Mouse (Mus musculus) left cerebral cortex, adult 2 months (tissue): Measurements from ENCODE around the gene Huwe1. TPM values are rescaled to one million over a fixed set of nuclear protein-coding genes. Genes with fewer than 3 reads are reported as not detected.

Experiments
- DNase-seq, 2 experiments: peaks; one replicate each; pipeline ENCODE4 v3.0.0; 2021 to 2022; ENCODE audit warnings: low spot score in 2 of 2, mixed read lengths in 1 of 2; ENCODE audit errors: extremely low spot score in 1 of 2
- H3K27ac ChIP-seq: fragments of 200-600 bp; 2 replicates; pipeline ENCODE4 v1.8.1; 2022
- H3K4me3 ChIP-seq: fragments of 200-600 bp; 2 replicates; pipeline ENCODE4 v1.8.1; 2022
- CTCF ChIP-seq: fragments of 200-600 bp; IDR thresholded peaks from 2 replicates; pipeline ENCODE4 v1.8.1; 2022; ENCODE audit warnings: antibody characterized with exemption, mild to moderate bottlenecking, moderate library complexity
- intact Hi-C: fragments of 180-260 bp; cut with DNase I; formaldehyde crosslinking; loops from one replicate; pipeline ENCODE4 v1.15.1; 2025
- microRNA-seq, 2 experiments: library from miRNA; unstranded; fragments of <30 nt; microRNA quantifications; one replicate each; pipeline ENCODE4 v1.2.0; 2021
- total RNA-seq, 2 experiments: library from RNA; stranded (reverse); gene quantifications; 2 replicates each; pipeline ENCODE4 v1.2.3; 2021

The Huwe1 gene
- total RNA-seq, 2 experiments from 2014 or later, result 278 to 297 TPM

- H3K4me3 ChIP-seq, result no peak overlapping the region
- no peak overlapping the region for H3K27ac ChIP-seq
- intact Hi-C loops, result no loop called here
- no peak for DNase-seq
- TF ChIP-seq CTCF, result no peak
Measured at GRCm38 (mm10) chrX:151817712-151818111, 17.1 kb downstream of the Huwe1 start.

GRCm38 (mm10) chrX:151828971-151829370 lies 28.4 kb downstream of the Huwe1 start:
- no peak for TF ChIP-seq CTCF
- Histone ChIP-seq H3K4me3 (no peak overlapping the region), H3K27ac (no peak overlapping the region)
- intact Hi-C loops, result no loop called here
- DNase-seq, result no peak

- intact Hi-C loops, result no loop called here
- H3K4me3 ChIP-seq, result no peak overlapping the region
- no peak for DNase-seq
- TF ChIP-seq CTCF, result no peak
- no peak overlapping the region for H3K27ac ChIP-seq
Measured at GRCm38 (mm10) chrX:151831260-151831659, 30.7 kb downstream of the Huwe1 start.

- no peak for TF ChIP-seq CTCF
- H3K27ac ChIP-seq, result no peak overlapping the region
- intact Hi-C loops, result no loop called here
- no peak for DNase-seq
- H3K4me3 ChIP-seq, result no peak overlapping the region
Measured at GRCm38 (mm10) chrX:151832982-151833381, 32.4 kb downstream of the Huwe1 start.

- intact Hi-C loops, result no loop called here
- DNase-seq, result no peak
- TF ChIP-seq CTCF, result no peak
- H3K4me3 ChIP-seq, result no peak overlapping the region
- H3K27ac ChIP-seq, result no peak overlapping the region
Measured at GRCm38 (mm10) chrX:151859436-151859835, 58.8 kb downstream of the Huwe1 start.

DNA sequence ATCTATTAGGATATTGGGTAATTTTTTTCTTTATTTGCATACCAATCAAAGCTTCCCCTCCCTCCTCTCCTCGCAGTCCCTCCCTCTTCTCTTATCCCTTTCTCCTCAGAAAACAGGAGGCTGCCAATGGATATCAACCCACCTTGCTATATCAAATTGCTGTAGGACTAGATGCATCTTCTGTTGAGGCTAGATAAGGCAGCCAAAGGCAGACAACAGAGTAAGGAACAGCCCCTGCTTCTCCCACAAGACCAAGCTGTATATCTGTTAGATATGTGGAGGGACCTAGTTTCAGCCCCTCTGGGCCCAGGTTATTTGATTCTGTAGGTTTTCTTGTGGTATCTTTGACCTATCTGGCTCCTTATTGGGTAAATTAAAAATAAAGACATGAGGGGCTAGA lies 110.1 kb downstream of the Huwe1 start:
- Histone ChIP-seq H3K4me3 (no peak overlapping the region), H3K27ac (no peak overlapping the region)
- intact Hi-C loops, result loop anchor here (5.0 kb wide), 1 partner anchor 33 kb away; no protein-coding TSS in a partner anchor
- no peak for DNase-seq
- no peak for TF ChIP-seq CTCF

- Histone ChIP-seq H3K4me3 (no peak overlapping the region), H3K27ac (no peak overlapping the region)
- TF ChIP-seq CTCF, result no peak
- no peak for DNase-seq
- intact Hi-C loops, result loop anchor here (5.0 kb wide), 1 partner anchor 35 kb away; no protein-coding TSS in a partner anchor
Measured at GRCm38 (mm10) chrX:151912267-151912666, 111.7 kb downstream of the Huwe1 start.

DNA sequence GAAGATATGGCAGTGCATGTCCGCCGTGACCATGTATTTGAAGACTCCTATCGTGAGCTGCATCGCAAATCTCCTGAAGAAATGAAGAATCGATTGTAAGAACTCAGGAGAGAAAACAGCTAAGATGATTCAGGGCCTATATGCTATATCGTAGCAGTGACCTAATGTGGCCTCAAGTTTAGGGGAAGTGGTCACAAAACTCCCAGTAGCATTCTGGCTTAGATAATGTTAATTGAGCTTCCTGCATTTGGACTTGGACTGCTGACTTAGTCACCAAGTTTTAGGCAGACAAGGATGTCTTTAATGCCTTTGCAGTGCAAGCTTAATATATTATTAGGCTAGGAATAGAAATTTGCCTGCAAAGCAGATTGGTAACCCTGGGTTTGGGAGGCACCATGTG lies 128.8 kb downstream of the Huwe1 start:
- no peak for TF ChIP-seq CTCF
- intact Hi-C loops, result no loop called here

GRCm38 (mm10) chrX:151938852-151939251 lies 138.2 kb downstream of the Huwe1 start:
- Histone ChIP-seq H3K27ac (no peak overlapping the region), H3K4me3 (no peak overlapping the region)
- no peak for TF ChIP-seq CTCF
- intact Hi-C loops, result no loop called here
- DNase-seq, result no peak

More for the DNA sequence above, 128.8 kb downstream of the Huwe1 start:
- H3K27ac ChIP-seq, result no peak overlapping the region
- no peak overlapping the region for H3K4me3 ChIP-seq
- DNase-seq, result no peak

DNA sequence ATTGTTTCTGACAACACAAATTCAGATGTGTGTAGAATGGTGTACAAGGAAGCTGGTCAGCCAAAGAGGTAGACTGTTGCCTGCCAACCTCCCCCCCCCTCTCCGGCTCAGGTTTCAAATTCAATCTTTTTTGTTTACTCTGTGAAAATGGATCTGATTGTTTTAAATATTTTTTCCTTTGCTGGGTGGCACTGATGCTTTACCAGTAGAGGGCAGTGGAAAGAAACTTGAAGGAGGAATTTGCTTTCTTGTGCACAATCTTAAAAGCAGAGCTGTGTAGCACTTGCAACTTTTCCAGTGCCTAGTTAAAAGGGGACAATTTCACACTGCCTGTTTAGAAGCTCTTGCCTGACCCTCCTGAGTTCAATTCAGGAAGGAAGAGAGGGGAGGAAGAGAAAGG lies 146.4 kb downstream of the Huwe1 start:
- no peak for DNase-seq
- Histone ChIP-seq H3K4me3 (no peak overlapping the region), H3K27ac (no peak overlapping the region)
- intact Hi-C loops, result loop anchor here (5.0 kb wide), 3 partner anchors 50 to 205 kb away; partner anchors contain the start of genes Ribc1 and Smc1a
- peak; percentile 64 for TF ChIP-seq CTCF

DNA sequence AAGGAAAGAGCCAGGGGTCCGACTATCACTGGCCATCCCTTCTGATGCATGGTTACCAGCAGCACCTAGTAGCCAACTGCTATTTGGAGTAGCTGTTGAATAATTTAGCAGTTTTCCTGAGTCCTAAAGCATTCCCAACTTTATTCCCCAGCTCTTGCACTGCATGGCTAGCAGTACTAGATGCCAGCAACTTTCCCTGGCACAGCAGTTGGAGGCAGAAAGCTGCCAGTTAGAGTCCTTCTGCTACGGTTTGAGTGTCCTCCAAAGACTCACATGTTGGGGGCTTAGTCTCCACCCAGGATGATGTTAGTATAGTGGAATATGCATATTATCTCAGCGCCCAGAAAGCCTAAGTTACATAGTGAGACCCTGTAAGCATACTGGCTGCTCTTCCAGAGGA lies 147.2 kb downstream of the Huwe1 start:
- intact Hi-C loops, result loop anchor here (5.0 kb wide), 3 partner anchors 50 to 205 kb away; partner anchors contain the start of genes Ribc1 and Smc1a
- no peak for TF ChIP-seq CTCF
- Histone ChIP-seq H3K4me3 (no peak overlapping the region), H3K27ac (no peak overlapping the region)
- no peak for DNase-seq

DNA sequence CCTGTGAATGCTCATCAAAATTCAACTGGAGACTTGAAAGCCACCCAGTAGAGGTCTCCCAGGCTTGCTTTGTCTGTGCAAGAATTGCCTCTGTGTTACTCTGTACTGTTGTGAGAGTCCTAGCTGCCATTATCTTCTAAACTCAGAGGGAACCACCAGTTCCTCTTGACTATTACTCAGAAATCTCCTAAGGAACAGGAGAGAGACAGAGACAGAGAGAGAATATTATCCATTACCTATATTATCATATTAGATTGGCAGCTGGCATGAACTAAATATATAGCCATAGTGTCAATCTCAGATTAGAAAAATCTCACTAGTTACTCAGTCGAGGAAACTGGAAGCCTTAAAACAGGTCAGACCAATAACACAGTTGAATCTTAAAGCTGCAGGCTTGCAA lies 149.6 kb downstream of the Huwe1 start:
- intact Hi-C loops, result no loop called here
- H3K27ac ChIP-seq, result no peak overlapping the region

DNA sequence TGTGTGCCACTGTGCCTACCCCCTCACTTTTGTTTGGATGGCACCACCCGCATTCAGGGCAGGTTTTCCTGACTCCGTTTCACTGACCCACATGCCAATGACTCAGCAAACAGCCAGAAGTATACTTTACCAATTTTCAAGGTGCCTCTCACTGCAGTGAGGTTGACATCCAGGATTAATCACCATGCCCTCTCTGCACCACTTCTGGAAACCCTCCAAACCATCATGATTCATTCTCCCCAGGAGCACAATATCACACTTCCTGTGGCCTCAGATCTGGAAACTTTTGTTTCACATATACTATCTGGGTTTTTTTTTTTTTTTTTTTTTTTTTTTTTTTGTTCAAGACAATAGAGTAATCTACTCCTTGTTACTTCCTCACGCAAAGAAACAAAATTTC lies 150.6 kb downstream of the Huwe1 start:
- TF ChIP-seq CTCF, result no peak
- intact Hi-C loops, result no loop called here
- H3K4me3 ChIP-seq, result no peak overlapping the region
- DNase-seq, result no peak
- H3K27ac ChIP-seq, result no peak overlapping the region

More for the DNA sequence above, 149.6 kb downstream of the Huwe1 start:
- no peak for TF ChIP-seq CTCF
- DNase-seq, result no peak
- H3K4me3 ChIP-seq, result no peak overlapping the region

Small RNA genes within 50 kb of the gene (microRNA-seq; reads per million reads assigned to microRNA genes)
- gene Mir3113 (0 reads per million in 2 experiments), gene Mir98 (1,767 to 4,784 reads per million in 2 experiments), gene Mirlet7f-2 (2,261 to 3,551 reads per million in 2 experiments)

Other genes with a start within 250 kb of the Huwe1 start
- gene Hsd17b10, start 201.0 kb downstream of the Huwe1 start, total RNA-seq, result 10 to 100 TPM; 35.3 to 46.5 TPM
- 1 to 10 TPM in 1 of 2 experiments, not detected in 1; 1.3 TPM for gene Ribc1, start 215.5 kb downstream of the Huwe1 start, total RNA-seq
- gene Smc1a, start 215.6 kb downstream of the Huwe1 start, total RNA-seq, result 10 to 100 TPM; 51.9 to 54.4 TPM